Mouse (Mus musculus) embryonic stem cell, embryonic (primary cell): Measurements from ENCODE around the gene Olfr1418.

Source experiments
- CTCF ChIA-PET, 4 experiments: fragments of 300-600 bp in 2 of 4; fragments of 350-600 bp in 2 of 4; sonication (Branson Sonifier 250); formaldehyde crosslinking; loops; one replicate each; lab custom pipeline; 2022; ENCODE audit warnings: inconsistent platforms in 2 of 4; lab: Charles Lee
- POLR2A ChIA-PET, 4 experiments: fragments of 300-600 bp in 2 of 4; fragments of 350-600 bp in 2 of 4; sonication (Branson Sonifier 250); formaldehyde crosslinking; loops; one replicate each; lab custom pipeline; 2022; ENCODE audit warnings: antibody characterized with exemption in 4 of 4, inconsistent platforms in 1 of 4; lab: Charles Lee

Gene Olfr1418

GRCm38 (mm10) chr19:11860966-11861365 is at the start of gene Olfr1418:
Olfr1418 (minus strand) TSS chr19:11861066.
- CTCF ChIA-PET, result interaction anchor here in 1 of 4 experiments (1.1 kb wide), 1 partner anchor 41 kb away, joined by 3 read pairs; no protein-coding TSS in a partner anchor
- POLR2A ChIA-PET, result interaction anchor here in 2 of 4 experiments (0.5 to 1.4 kb wide), 2 partner anchors 43 to 52 kb away, joined by 3 to 4 read pairs; no protein-coding TSS in a partner anchor

GRCm38 (mm10) chr19:11886265-11886664 is 25.4 kb upstream of the Olfr1418 start, which contains the start of gene Olfr1420:
Olfr1420 (plus strand) TSS chr19:11886565.
- ChIA-PET CTCF (no interaction called here), POLR2A (interaction anchor here in 1 of 4 experiments (0.9 kb wide), 1 partner anchor 25 kb away, joined by 5 read pairs; no protein-coding TSS in a partner anchor)

GRCm38 (mm10) chr19:11878404-11878803 is 17.5 kb upstream of the Olfr1418 start:
- ChIA-PET POLR2A (interaction anchor here in 3 of 4 experiments (0.7 to 2.3 kb wide), 9 partner anchors 9 to 267 kb away, joined by 3 to 7 read pairs (median 4); partner anchors contain the start of gene Patl1 (in 1 of the 3)), CTCF (interaction anchor here in 2 of 4 experiments (0.7 to 1.4 kb wide), 2 partner anchors 10 to 329 kb away, joined by 3 to 8 read pairs; no protein-coding TSS in a partner anchor)

GRCm38 (mm10) chr19:11875006-11875405 is 14.1 kb upstream of the Olfr1418 start, which contains the start of gene Olfr1419:
Olfr1419 (minus strand) TSS chr19:11875106.
- POLR2A ChIA-PET, result interaction anchor here in 1 of 4 experiments (1.3 kb wide), 1 partner anchor 90 kb away, joined by 3 read pairs; the partner anchor contains the start of gene Osbp
- CTCF ChIA-PET, result no interaction called here

- CTCF ChIA-PET, result interaction anchor here (0.6 to 1.9 kb wide), 6 partner anchors 48 to 203 kb away, joined by 3 to 13 read pairs (median 4); no protein-coding TSS in a partner anchor
- POLR2A ChIA-PET, result interaction anchor here in 3 of 4 experiments (0.6 to 1.2 kb wide), 7 partner anchors 17 to 91 kb away, joined by 3 to 4 read pairs (median 3); no protein-coding TSS in a partner anchor
These were observed 7.0 kb upstream of the Olfr1418 start for GRCm38 (mm10) chr19:11867837-11868236.

- POLR2A ChIA-PET, result interaction anchor here in 1 of 4 experiments (0.8 kb wide), 1 partner anchor 51 kb away, joined by 3 read pairs; no protein-coding TSS in a partner anchor
- CTCF ChIA-PET, result no interaction called here
These were observed 4.4 kb downstream of the Olfr1418 start for GRCm38 (mm10) chr19:11856506-11856905.

- CTCF ChIA-PET, result no interaction called here
- POLR2A ChIA-PET, result no interaction called here
These were observed 6.0 kb downstream of the Olfr1418 start for GRCm38 (mm10) chr19:11854821-11855220.

GRCm38 (mm10) chr19:11852652-11853051 is 8.2 kb downstream of the Olfr1418 start:
- CTCF ChIA-PET, result no interaction called here
- POLR2A ChIA-PET, result interaction anchor here in 1 of 4 experiments (0.7 kb wide), 1 partner anchor 32 kb away, joined by 3 read pairs; no protein-coding TSS in a partner anchor

GRCm38 (mm10) chr19:11846333-11846732 is 14.5 kb downstream of the Olfr1418 start:
- ChIA-PET POLR2A (no interaction called here), CTCF (no interaction called here)

- POLR2A ChIA-PET, result interaction anchor here in 2 of 4 experiments (0.6 to 0.7 kb wide), 2 partner anchors 443 to 932 kb away, joined by 3 to 6 read pairs; no protein-coding TSS in a partner anchor
- CTCF ChIA-PET, result no interaction called here
These were observed 21.7 kb downstream of the Olfr1418 start, which contains the start of gene Olfr1417 for GRCm38 (mm10) chr19:11839119-11839518. Olfr1417 (minus strand) TSS chr19:11839219.

GRCm38 (mm10) chr19:11823346-11824065 is 37.4 kb downstream of the Olfr1418 start:
- CTCF ChIA-PET, result no interaction called here
- POLR2A ChIA-PET, result interaction anchor here in 2 of 4 experiments (1.1 to 11.6 kb wide), 8 partner anchors 11 to 142 kb away, joined by 3 to 377 read pairs (median 15); partner anchors contain the start of genes Patl1 (in 2 of the 2) and Osbp (in 1 of the 2)

- ChIA-PET POLR2A (interaction anchor here in 3 of 4 experiments (0.6 to 11.6 kb wide), 32 partner anchors 8 to 191 kb away, joined by 3 to 377 read pairs (median 6); partner anchors contain the start of genes Osbp (in 3 of the 3), Mrpl16 (in 2 of the 3) and Patl1 (in 2 of the 3)), CTCF (interaction anchor here (0.6 to 5.1 kb wide), 39 partner anchors 10 to 1720 kb away, joined by 3 to 72 read pairs (median 5); partner anchors contain the start of genes Mrpl16 (in 1 of the 4) and Ms4a6b (in 1 of the 4))
These were observed 40.7 kb downstream of the Olfr1418 start for GRCm38 (mm10) chr19:11820211-11820610.

GRCm38 (mm10) chr19:11819800-11820199 is 41.1 kb downstream of the Olfr1418 start:
- POLR2A ChIA-PET, result interaction anchor here in 3 of 4 experiments (0.6 to 11.6 kb wide), 33 partner anchors 8 to 192 kb away, joined by 3 to 377 read pairs (median 5); partner anchors contain the start of genes Osbp (in 3 of the 3), Mrpl16 (in 2 of the 3) and Patl1 (in 2 of the 3)
- CTCF ChIA-PET, result interaction anchor here (0.5 to 5.1 kb wide), 39 partner anchors 9 to 697 kb away, joined by 3 to 72 read pairs (median 4); partner anchors contain the start of gene Mrpl16 (in 1 of the 4)

- CTCF ChIA-PET, result interaction anchor here (0.5 to 5.1 kb wide), 42 partner anchors 9 to 1048 kb away, joined by 3 to 72 read pairs (median 4); partner anchors contain the start of genes Mrpl16 (in 1 of the 4) and Osbp (in 1 of the 4)
- POLR2A ChIA-PET, result interaction anchor here (0.6 to 11.6 kb wide), 55 partner anchors 9 to 823 kb away, joined by 3 to 377 read pairs (median 5); partner anchors contain the start of genes Osbp (in 3 of the 4), Mrpl16 (in 2 of the 4) and Patl1 (in 2 of the 4)
These were observed 41.6 kb downstream of the Olfr1418 start, which contains the start of gene Stx3 for GRCm38 (mm10) chr19:11819143-11819700. Stx3 (minus strand) TSS chr19:11819403.

GRCm38 (mm10) chr19:11818199-11819142 is 42.4 kb downstream of the Olfr1418 start:
- CTCF ChIA-PET, result interaction anchor here (0.6 to 5.1 kb wide), 22 partner anchors 9 to 1049 kb away, joined by 3 to 72 read pairs (median 4); partner anchors contain the start of genes Mrpl16 (in 1 of the 4) and Osbp (in 1 of the 4)
- POLR2A ChIA-PET, result interaction anchor here (0.6 to 11.6 kb wide), 54 partner anchors 9 to 822 kb away, joined by 3 to 377 read pairs (median 4); partner anchors contain the start of genes Mrpl16 (in 2 of the 4), Osbp (in 2 of the 4), Patl1 (in 2 of the 4) and Olfr1418 (in 1 of the 4)

GRCm38 (mm10) chr19:11817586-11817985 is 43.3 kb downstream of the Olfr1418 start:
- ChIA-PET CTCF (interaction anchor here in 3 of 4 experiments (0.6 to 5.1 kb wide), 6 partner anchors 9 to 517 kb away, joined by 4 to 72 read pairs (median 11); partner anchors contain the start of gene Osbp (in 1 of the 3)), POLR2A (interaction anchor here (1.1 to 11.6 kb wide), 26 partner anchors 8 to 194 kb away, joined by 3 to 377 read pairs (median 9); partner anchors contain the start of genes Osbp (in 2 of the 4), Patl1 (in 2 of the 4), Mrpl16 (in 1 of the 4) and Olfr1418 (in 1 of the 4))
